Mouse (Mus musculus): ENCODE data around the gene Inhbc. TPM values are rescaled to one million over a fixed set of nuclear protein-coding genes. Genes with fewer than 3 reads are reported as not detected.

The Inhbc gene
- polyA plus RNA-seq, 1 experiment from 2014 or later, result not detected

GRCm38 (mm10) chr10:127380251-127380691 lies 10.0 kb upstream of the Inhbc start, which contains the start of gene R3hdm2:
R3hdm2 (plus strand) TSS chr10:127380327.
- H3K4me2 ChIP-seq, result peak within 1 kb of the TSS; percentile 76
- H3K27ac ChIP-seq (ENCODE audit: poor library complexity, severe bottlenecking), result peak within 1 kb of the TSS; percentile 93
- peaks cover 16% of the 10 kb centered on the region for H3K4me1 ChIP-seq (replicated peaks)
- peak; percentile 96 for ATAC-seq (ENCODE audit: insufficient number of reproducible peaks, low FRiP score)
- 0 out of 2 replicates have a peak, but pooled peaks cover 2% of the 10 kb centered on the region for H3K9me3 ChIP-seq (replicated peaks)
- no peaks in the 10 kb centered on the region for H3K36me3 ChIP-seq
- under 1% methylated on average over 53 of the region's 53 CpGs for WGBS
- H3K4me3 ChIP-seq, result peak within 1 kb of the TSS; percentile 64
- no peaks in the 10 kb centered on the region for H3K27me3 ChIP-seq (replicated peaks)
- H3K9ac ChIP-seq, result peak within 1 kb of the TSS; percentile 83

GRCm38 (mm10) chr10:127379654-127380053 lies 9.4 kb upstream of the Inhbc start:
- WGBS, result 79% methylated on average over 8 of the region's 8 CpGs

GRCm38 (mm10) chr10:127377700-127378099 lies 7.5 kb upstream of the Inhbc start:
- no peak for ATAC-seq (ENCODE audit: insufficient number of reproducible peaks, low FRiP score)
- Histone ChIP-seq H3K36me3 (no peaks in the 10 kb centered on the region), H3K9me3 (replicated peaks) (0 out of 2 replicates have a peak, but pooled peaks cover 2% of the 10 kb centered on the region), H3K4me3 (no peak overlapping the region), H3K27ac (ENCODE audit: poor library complexity, severe bottlenecking) (no peak overlapping the region), H3K27me3 (replicated peaks) (no peaks in the 10 kb centered on the region), H3K9ac (no peak overlapping the region), H3K4me2 (no peak overlapping the region), H3K4me1 (replicated peaks) (peaks cover 7% of the 10 kb centered on the region)
- WGBS, result 66% methylated on average over 3 of the region's 3 CpGs

More at GRCm38 (mm10) chr10:127379654-127380053, 9.4 kb upstream of the Inhbc start:
- 0 out of 2 replicates have a peak, but pooled peaks cover 2% of the 10 kb centered on the region for H3K9me3 ChIP-seq (replicated peaks)
- H3K36me3 ChIP-seq, result no peaks in the 10 kb centered on the region
- no peaks in the 10 kb centered on the region for H3K27me3 ChIP-seq (replicated peaks)
- H3K27ac ChIP-seq (ENCODE audit: poor library complexity, severe bottlenecking), result peak overlapping the region; percentile 93
- no peak for ATAC-seq (ENCODE audit: insufficient number of reproducible peaks, low FRiP score)
- H3K4me1 ChIP-seq (replicated peaks), result peaks cover 12% of the 10 kb centered on the region
- H3K4me2 ChIP-seq, result peak overlapping the region; percentile 76
- peak overlapping the region; percentile 64 for H3K4me3 ChIP-seq
- no peak overlapping the region; the same call in 1 of the 2 replicates for H3K9ac ChIP-seq

GRCm38 (mm10) chr10:127371023-127371422 lies 792 bp upstream of the Inhbc start:
- no peaks in the 10 kb centered on the region for H3K36me3 ChIP-seq
- 0 out of 2 replicates have a peak, but pooled peaks cover 2% of the 10 kb centered on the region for H3K9me3 ChIP-seq (replicated peaks)
- H3K9ac ChIP-seq, result no peak overlapping the region
- no peak overlapping the region for H3K27ac ChIP-seq (ENCODE audit: poor library complexity, severe bottlenecking)
- H3K4me2 ChIP-seq, result no peak overlapping the region
- no peaks in the 10 kb centered on the region for H3K27me3 ChIP-seq (replicated peaks)
- WGBS, result 65% methylated on average over 2 of the region's 2 CpGs
- no peak for ATAC-seq (ENCODE audit: insufficient number of reproducible peaks, low FRiP score)
- no peaks in the 10 kb centered on the region for H3K4me1 ChIP-seq (replicated peaks)
- H3K4me3 ChIP-seq, result no peak overlapping the region

- Histone ChIP-seq H3K4me3 (no peak overlapping the region), H3K4me2 (no peak overlapping the region), H3K9me3 (replicated peaks) (no peaks in the 10 kb centered on the region), H3K27me3 (replicated peaks) (no peaks in the 10 kb centered on the region), H3K4me1 (replicated peaks) (no peaks in the 10 kb centered on the region), H3K27ac (ENCODE audit: poor library complexity, severe bottlenecking) (no peak overlapping the region), H3K9ac (no peak overlapping the region), H3K36me3 (no peaks in the 10 kb centered on the region)
- 82% methylated on average over 2 of the region's 2 CpGs for WGBS
- no peak for ATAC-seq (ENCODE audit: insufficient number of reproducible peaks, low FRiP score)
Observed at GRCm38 (mm10) chr10:127368273-127368672, 2.0 kb downstream of the Inhbc start.

- WGBS, result 64% methylated on average over 5 of the region's 5 CpGs
- H3K27me3 ChIP-seq (replicated peaks), result no peaks in the 10 kb centered on the region
- H3K36me3 ChIP-seq, result no peaks in the 10 kb centered on the region
- H3K9ac ChIP-seq, result no peak overlapping the region
- H3K4me1 ChIP-seq (replicated peaks), result no peaks in the 10 kb centered on the region
- no peak overlapping the region for H3K27ac ChIP-seq (ENCODE audit: poor library complexity, severe bottlenecking)
- ATAC-seq (ENCODE audit: insufficient number of reproducible peaks, low FRiP score), result no peak
- no peak overlapping the region for H3K4me3 ChIP-seq
- peaks cover 3% of the 10 kb centered on the region; the same call in 1 of the 2 replicates for H3K9me3 ChIP-seq (replicated peaks)
- no peak overlapping the region for H3K4me2 ChIP-seq
Observed at GRCm38 (mm10) chr10:127367116-127367515, 3.1 kb downstream of the Inhbc start.

- 73% methylated on average over 3 of the region's 3 CpGs for WGBS
Observed at GRCm38 (mm10) chr10:127360714-127361113, 9.5 kb downstream of the Inhbc start.

GRCm38 (mm10) chr10:127355336-127355735 lies 14.9 kb downstream of the Inhbc start:
- H3K9me3 ChIP-seq (replicated peaks), result no peaks in the 10 kb centered on the region

More at GRCm38 (mm10) chr10:127360714-127361113, 9.5 kb downstream of the Inhbc start:
- Histone ChIP-seq H3K4me1 (replicated peaks) (no peaks in the 10 kb centered on the region), H3K27me3 (replicated peaks) (no peaks in the 10 kb centered on the region; the same call in 1 of the 2 replicates), H3K9ac (no peak overlapping the region), H3K4me2 (no peak overlapping the region), H3K27ac (ENCODE audit: poor library complexity, severe bottlenecking) (no peak overlapping the region), H3K9me3 (replicated peaks) (peaks cover 4% of the 10 kb centered on the region; the same call in 1 of the 2 replicates), H3K36me3 (no peaks in the 10 kb centered on the region), H3K4me3 (no peak overlapping the region)
- no peak for ATAC-seq (ENCODE audit: insufficient number of reproducible peaks, low FRiP score)

GRCm38 (mm10) chr10:127353909-127354895 lies 16.0 kb downstream of the Inhbc start, which contains the start of gene Inhbe:
Inhbe (minus strand) TSS chr10:127354411.
- ATAC-seq (ENCODE audit: insufficient number of reproducible peaks, low FRiP score), result no peak
- Histone ChIP-seq H3K4me3 (no peak within 1 kb of the TSS), H3K4me2 (no peak within 1 kb of the TSS), H3K9me3 (replicated peaks) (no peaks in the 10 kb centered on the region), H3K27ac (ENCODE audit: poor library complexity, severe bottlenecking) (no peak within 1 kb of the TSS), H3K27me3 (replicated peaks) (peaks cover 15% of the 10 kb centered on the region), H3K4me1 (replicated peaks) (peaks cover 8% of the 10 kb centered on the region; the same call in 1 of the 2 replicates), H3K36me3 (no peaks in the 10 kb centered on the region), H3K9ac (no peak within 1 kb of the TSS)
- whole genome bisulfite sequencing, result 74% methylated on average over 18 of the region's 18 CpGs

More at GRCm38 (mm10) chr10:127355336-127355735, 14.9 kb downstream of the Inhbc start:
- Histone ChIP-seq H3K27me3 (replicated peaks) (peaks cover 15% of the 10 kb centered on the region), H3K27ac (ENCODE audit: poor library complexity, severe bottlenecking) (no peak overlapping the region), H3K9ac (no peak overlapping the region), H3K4me2 (no peak overlapping the region), H3K4me1 (replicated peaks) (peaks cover 8% of the 10 kb centered on the region; the same call in 1 of the 2 replicates), H3K4me3 (no peak overlapping the region), H3K36me3 (no peaks in the 10 kb centered on the region)
- WGBS, result 83% methylated on average over 10 of the region's 10 CpGs
- no peak for ATAC-seq (ENCODE audit: insufficient number of reproducible peaks, low FRiP score)

- Histone ChIP-seq H3K9ac (no peak overlapping the region), H3K4me2 (no peak overlapping the region), H3K36me3 (no peaks in the 10 kb centered on the region), H3K27me3 (replicated peaks) (peaks cover 15% of the 10 kb centered on the region), H3K4me1 (replicated peaks) (peaks cover 8% of the 10 kb centered on the region; the same call in 1 of the 2 replicates), H3K4me3 (no peak overlapping the region), H3K27ac (ENCODE audit: poor library complexity, severe bottlenecking) (no peak overlapping the region), H3K9me3 (replicated peaks) (no peaks in the 10 kb centered on the region)
- WGBS, result 85% methylated on average over 11 of the region's 11 CpGs
- no peak for ATAC-seq (ENCODE audit: insufficient number of reproducible peaks, low FRiP score)
Observed at GRCm38 (mm10) chr10:127352766-127353165, 17.5 kb downstream of the Inhbc start.

GRCm38 (mm10) chr10:127352187-127352586 lies 18.0 kb downstream of the Inhbc start:
- Histone ChIP-seq H3K36me3 (no peaks in the 10 kb centered on the region), H3K4me3 (no peak overlapping the region), H3K9ac (no peak overlapping the region), H3K27me3 (replicated peaks) (peaks cover 15% of the 10 kb centered on the region), H3K9me3 (replicated peaks) (no peaks in the 10 kb centered on the region), H3K4me1 (replicated peaks) (peaks cover 8% of the 10 kb centered on the region; the same call in 1 of the 2 replicates), H3K4me2 (no peak overlapping the region), H3K27ac (ENCODE audit: poor library complexity, severe bottlenecking) (no peak overlapping the region)
- WGBS, result 84% methylated on average over 9 of the region's 9 CpGs
- no peak for ATAC-seq (ENCODE audit: insufficient number of reproducible peaks, low FRiP score)
